Mouse (Mus musculus) embryonic facial prominence, embryonic 11.5 days (tissue): ENCODE data around the gene Psmb5. TPM values are rescaled to one million over a fixed set of nuclear protein-coding genes. Genes with fewer than 3 reads are reported as not detected.

Source experiments
- ATAC-seq: fragments of 200-750 bp; cut with Nextera tagmentation; replicated peaks from 2 replicates; pipeline ENCODE4 v1.8.0; 2017; ENCODE audit warnings: low read depth; ENCODE audit not compliant: insufficient number of reproducible peaks, low FRiP score, low TSS enrichment
- DNase-seq: peaks from one replicate; pipeline ENCODE4 v3.0.0-alpha.2; 2015; ENCODE audit warnings: low spot score
- H3K27ac ChIP-seq: fragments of 300-500 bp; sonication (generic); replicated peaks from 2 replicates; pipeline ENCODE4 v1.5.1; 2014; ENCODE audit warnings: mild to moderate bottlenecking, low read depth, low read length, control low read depth
- H3K27me3 ChIP-seq: fragments of 300-500 bp; sonication (generic); 2 replicates; pipeline ENCODE4 v1.6.1; 2014; ENCODE audit warnings: mild to moderate bottlenecking, low read length, moderate library complexity, mixed read lengths; ENCODE audit not compliant: control insufficient read depth, insufficient read depth
- H3K36me3 ChIP-seq: fragments of 300-500 bp; sonication (generic); replicated peaks from 2 replicates; pipeline ENCODE4 v1.6.1; 2014; ENCODE audit warnings: low read depth, mild to moderate bottlenecking, low read length, moderate library complexity, mixed read lengths; ENCODE audit not compliant: control insufficient read depth, insufficient read depth
- H3K4me1 ChIP-seq: fragments of 300-500 bp; sonication (generic); 2 replicates; pipeline ENCODE4 v1.6.1; 2014; ENCODE audit warnings: low read length, mixed read lengths; ENCODE audit not compliant: control insufficient read depth, insufficient read depth
- H3K4me2 ChIP-seq: fragments of 300-500 bp; sonication (generic); 2 replicates; pipeline ENCODE4 v1.6.1; 2014; ENCODE audit warnings: low read depth, mild to moderate bottlenecking, control low read depth, low read length, moderate library complexity
- H3K4me3 ChIP-seq: fragments of 300-500 bp; sonication (generic); 2 replicates; pipeline ENCODE4 v1.5.1; 2014; ENCODE audit warnings: low read depth, low read length, control low read depth
- H3K9ac ChIP-seq: fragments of 300-500 bp; sonication (generic); replicated peaks from 2 replicates; pipeline ENCODE4 v1.6.1; 2014; ENCODE audit warnings: mild to moderate bottlenecking, control low read depth, low read length
- H3K9me3 ChIP-seq: fragments of 300-500 bp; sonication (generic); replicated peaks from 2 replicates; pipeline ENCODE4 v1.6.1; 2016; ENCODE audit warnings: mild to moderate bottlenecking, low read length, inconsistent platforms, mixed read lengths; ENCODE audit not compliant: control insufficient read depth
- WGBS: fragments of 180-500 bp; shearing (Covaris S2); extraction: QIAGEN DNeasy Blood & Tissue Kit; methylation state at CpG from one replicate; pipeline ENCODE4 v1.1.7; 2014; 5-methylcytosine and 5-hydroxymethylcytosine counted together
- polyA plus RNA-seq: library from polyadenylated mRNA; unstranded; fragments of >200 nt; fragmentation: Nextera tagmentation; extraction: Ambion mirVana; gene quantifications from 2 replicates; pipeline ENCODE4 v1.2.1, GENCODE M21; 2014

The Psmb5 gene
- polyA plus RNA-seq, 1 experiment from 2014 or later, result 404 TPM

DNA sequence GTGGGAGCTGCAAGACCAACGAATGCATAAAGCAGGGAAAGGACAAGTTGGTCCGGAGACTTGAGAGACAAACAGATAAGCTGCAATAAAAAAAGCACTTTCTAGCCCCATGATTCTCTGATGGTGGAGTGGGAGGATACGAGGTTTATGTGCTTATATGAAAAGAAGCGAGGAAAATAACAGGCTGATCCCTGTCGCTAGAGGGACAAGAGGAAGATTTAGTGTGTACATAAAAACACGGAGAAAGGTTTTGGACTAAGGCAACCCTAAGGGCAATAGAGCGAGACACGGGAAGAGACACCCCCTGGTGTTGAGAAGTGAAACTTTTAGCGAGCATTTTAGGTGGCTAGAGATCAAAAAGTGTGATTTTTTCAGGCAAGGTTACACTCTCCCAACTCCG is 39.8 kb downstream of the Psmb5 start:
- Histone ChIP-seq H3K4me3 (peak overlapping the region; percentile 98), H3K36me3 (no peaks in the 10 kb centered on the region), H3K4me2 (peak overlapping the region; percentile 86), H3K4me1 (peaks cover 14% of the 10 kb centered on the region), H3K9ac (peak overlapping the region; percentile 89), H3K27ac (peak overlapping the region; percentile 80), H3K27me3 (no peaks in the 10 kb centered on the region), H3K9me3 (no peaks in the 10 kb centered on the region)
- WGBS, result under 1% methylated on average over 10 of the region's 10 CpGs
- peak; percentile 81 for DNase-seq
- no peak for ATAC-seq

DNA sequence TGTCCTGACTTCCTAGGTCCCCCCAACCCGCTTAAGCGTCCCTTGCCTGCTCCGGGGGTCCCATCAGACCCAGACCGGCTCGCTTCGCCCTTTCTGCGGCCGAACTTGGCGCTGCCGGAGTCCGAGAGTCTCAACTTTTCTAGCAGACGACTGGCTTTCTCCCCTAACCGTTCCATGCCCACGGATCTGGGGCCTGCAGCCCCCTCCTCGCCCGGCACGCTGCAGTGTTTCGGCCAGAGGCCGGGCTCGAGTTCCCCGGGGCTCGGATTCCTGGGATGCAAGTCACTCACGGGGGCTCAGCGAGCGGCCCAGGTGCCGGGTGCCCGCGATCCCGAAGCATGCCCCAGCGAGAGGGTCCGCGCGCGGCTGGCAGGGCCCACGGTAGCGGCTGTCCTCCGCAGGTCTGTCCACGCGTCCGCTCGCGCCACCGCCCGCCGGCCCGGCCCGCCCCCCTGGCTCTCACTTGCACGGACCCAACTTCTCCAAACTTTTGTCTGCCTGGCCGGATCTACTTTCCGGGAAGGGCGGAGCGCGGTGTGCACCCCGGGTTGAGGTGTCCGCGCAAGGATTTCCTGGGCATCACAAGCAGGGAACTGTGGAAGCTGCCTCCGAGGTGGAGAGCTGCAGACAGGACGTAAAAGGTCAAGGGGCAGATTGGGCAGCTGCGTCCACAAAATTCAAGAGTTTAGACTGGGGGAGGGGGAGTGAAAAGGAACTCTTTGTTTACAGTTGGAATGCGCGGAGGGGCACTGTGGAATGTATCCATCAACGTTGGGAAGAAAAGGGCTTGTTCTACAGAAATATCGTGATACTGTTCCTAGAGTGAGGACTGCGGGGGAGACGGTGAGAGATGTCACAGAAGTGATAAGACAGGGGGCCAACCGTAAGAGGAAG is 40.5 kb downstream of the Psmb5 start, which contains the start of gene Ajuba:
Ajuba (minus strand) TSS at position 470 of the 894 bp plus-strand sequence.
- peak within 1 kb of the TSS; percentile 98 for H3K4me3 ChIP-seq
- peak within 1 kb of the TSS; percentile 80 for H3K27ac ChIP-seq
- WGBS, result under 1% methylated on average over 66 of the region's 66 CpGs
- no peaks in the 10 kb centered on the region for H3K36me3 ChIP-seq
- ATAC-seq, result peak; percentile 62
- no peaks in the 10 kb centered on the region for H3K27me3 ChIP-seq
- peak; percentile 95 for DNase-seq
- H3K9ac ChIP-seq, result peak within 1 kb of the TSS; percentile 89
- H3K4me2 ChIP-seq, result peak within 1 kb of the TSS; percentile 86
- peaks cover 16% of the 10 kb centered on the region for H3K4me1 ChIP-seq
- H3K9me3 ChIP-seq, result no peaks in the 10 kb centered on the region

DNA sequence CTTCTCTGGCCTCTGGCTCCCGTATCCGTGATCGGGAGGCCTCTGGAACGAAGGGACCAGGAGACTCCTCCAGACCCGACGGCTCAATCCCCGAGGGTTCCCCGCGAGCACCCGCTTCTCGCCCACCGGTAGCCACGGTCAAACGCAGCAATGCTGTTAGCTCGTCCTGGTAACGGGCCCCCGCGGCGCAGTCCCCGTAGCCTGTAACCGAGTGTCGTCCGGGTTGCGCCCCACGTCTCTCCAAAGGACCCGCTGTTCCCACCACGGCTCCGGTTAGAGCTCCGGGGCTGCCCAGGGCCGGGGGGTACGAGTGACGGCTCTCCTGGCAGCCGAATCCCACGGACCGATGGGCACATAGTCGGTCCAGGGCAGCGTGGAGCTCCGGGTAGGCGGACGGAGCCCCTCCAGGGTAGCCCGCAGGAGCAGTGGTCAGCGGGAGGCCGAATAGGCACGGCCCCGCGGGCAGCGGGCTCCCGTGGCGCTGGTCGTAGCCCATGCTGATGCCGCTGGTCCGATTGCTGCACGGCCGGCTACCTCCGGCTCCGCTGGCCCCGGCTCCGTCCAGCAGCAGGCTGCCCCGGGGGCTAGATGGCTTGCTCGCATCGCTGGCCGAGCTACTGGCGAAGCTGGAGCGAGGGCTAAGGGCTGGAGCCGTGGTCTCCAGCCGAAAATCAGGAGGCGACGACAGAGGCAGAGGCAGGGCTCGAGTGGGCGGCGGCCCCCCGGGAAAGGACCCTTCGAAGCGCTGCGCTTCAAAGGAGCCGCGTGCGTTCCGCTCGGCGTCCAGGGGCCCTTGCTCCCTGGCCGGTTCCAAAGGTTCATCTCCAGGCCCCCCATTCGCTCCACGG is 41.4 kb downstream of the Psmb5 start:
- Histone ChIP-seq H3K4me2 (peak overlapping the region; percentile 86), H3K27me3 (no peaks in the 10 kb centered on the region), H3K9ac (peak overlapping the region; percentile 89), H3K4me1 (peaks cover 16% of the 10 kb centered on the region), H3K4me3 (peak overlapping the region; percentile 98), H3K36me3 (peaks cover 2% of the 10 kb centered on the region; the same call in 1 of the 2 replicates), H3K9me3 (no peaks in the 10 kb centered on the region), H3K27ac (peak overlapping the region; percentile 80)
- ATAC-seq (no peak), DNase-seq (peak; percentile 47)
- WGBS, result under 1% methylated on average over 84 of the region's 84 CpGs

DNA sequence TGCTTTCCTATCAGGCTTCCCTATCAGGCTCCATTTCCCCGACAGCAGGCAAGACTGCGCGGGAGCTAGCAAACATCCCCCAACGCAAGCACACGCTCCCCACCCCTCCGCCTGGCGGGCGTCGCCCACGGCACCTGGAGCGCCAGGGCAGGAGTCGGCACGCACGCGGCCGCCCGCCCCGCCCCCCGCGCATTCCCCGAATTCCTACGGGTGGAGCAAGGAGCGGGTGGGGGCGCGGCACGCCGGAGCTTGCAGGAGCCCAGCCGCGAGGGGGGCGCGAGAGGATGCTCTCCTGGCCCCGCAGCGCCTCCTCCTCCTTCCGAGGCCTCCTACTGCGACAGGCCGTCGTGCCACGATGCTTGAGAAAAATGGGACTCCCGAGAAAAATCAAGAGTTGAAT is 42.2 kb downstream of the Psmb5 start:
- Histone ChIP-seq H3K27ac (peak overlapping the region; percentile 80; the same call in 1 of the 2 replicates), H3K4me3 (peak overlapping the region; percentile 98), H3K36me3 (peaks cover 6% of the 10 kb centered on the region; the same call in 1 of the 2 replicates), H3K4me1 (peaks cover 16% of the 10 kb centered on the region), H3K4me2 (peak overlapping the region; percentile 86), H3K9me3 (no peaks in the 10 kb centered on the region), H3K27me3 (no peaks in the 10 kb centered on the region), H3K9ac (peak overlapping the region; percentile 89)
- ATAC-seq (0 out of 2 replicates have a peak, but pooled peaks have one; percentile 7), DNase-seq (peak; percentile 90)
- WGBS, result under 1% methylated on average over 39 of the region's 39 CpGs

DNA sequence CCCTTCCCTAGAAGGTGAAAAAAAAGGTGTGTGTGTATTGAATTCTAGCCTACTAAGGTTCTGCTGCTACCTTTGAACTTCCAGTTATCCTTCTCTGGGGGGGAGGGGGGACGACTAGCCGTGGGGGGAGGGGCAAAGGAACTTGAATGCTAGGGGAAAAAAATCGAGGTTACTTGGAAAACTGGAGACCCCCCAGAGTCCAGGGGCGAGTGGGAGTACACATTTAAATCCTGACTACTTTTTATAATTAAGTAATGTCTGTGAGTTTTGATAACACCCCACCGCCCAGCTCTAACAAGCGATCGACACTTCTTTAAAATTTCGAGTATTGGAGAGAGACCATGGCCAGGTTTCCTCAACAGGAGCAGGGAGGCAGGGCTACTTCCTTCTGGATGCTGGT is 42.8 kb downstream of the Psmb5 start:
- ATAC-seq, result no peak
- Histone ChIP-seq H3K9me3 (no peaks in the 10 kb centered on the region), H3K27me3 (no peaks in the 10 kb centered on the region), H3K9ac (peak overlapping the region; percentile 89), H3K27ac (peak overlapping the region; percentile 80; the same call in 1 of the 2 replicates), H3K4me1 (peaks cover 16% of the 10 kb centered on the region), H3K4me2 (peak overlapping the region; percentile 86), H3K36me3 (peaks cover 8% of the 10 kb centered on the region), H3K4me3 (peak overlapping the region; percentile 98)
- no peak for DNase-seq
- WGBS, result 3% methylated on average over 8 of the region's 8 CpGs

DNA sequence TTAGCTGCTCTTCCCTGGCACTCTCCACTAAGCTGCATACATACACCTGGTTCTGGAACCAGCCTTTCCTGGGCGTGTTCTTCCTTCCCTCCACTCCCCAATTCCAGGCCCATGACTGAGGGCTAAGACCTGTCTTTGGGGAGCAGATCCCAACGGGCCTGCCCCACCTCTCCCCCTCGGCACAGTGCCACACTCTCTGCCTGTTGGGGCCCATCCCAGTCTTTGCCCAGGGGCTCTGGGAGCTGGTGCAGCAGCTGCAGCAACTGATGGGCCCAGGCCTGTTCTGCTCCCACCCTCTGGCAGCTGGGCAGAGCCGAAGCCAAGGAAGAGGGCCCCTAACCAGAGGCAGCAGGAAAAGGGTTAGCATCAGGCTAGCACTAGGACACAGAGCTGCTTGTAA is 43.6 kb downstream of the Psmb5 start:
- peak overlapping the region; percentile 98 for H3K4me3 ChIP-seq
- no peak for ATAC-seq
- peak overlapping the region; percentile 80 for H3K27ac ChIP-seq
- peaks cover 16% of the 10 kb centered on the region for H3K4me1 ChIP-seq
- H3K4me2 ChIP-seq, result peak overlapping the region; percentile 86
- WGBS, result 9% methylated on average over 4 of the region's 4 CpGs
- peak overlapping the region; percentile 89 for H3K9ac ChIP-seq
- no peaks in the 10 kb centered on the region for H3K9me3 ChIP-seq
- H3K27me3 ChIP-seq, result no peaks in the 10 kb centered on the region
- DNase-seq, result no peak
- peaks cover 8% of the 10 kb centered on the region for H3K36me3 ChIP-seq

DNA sequence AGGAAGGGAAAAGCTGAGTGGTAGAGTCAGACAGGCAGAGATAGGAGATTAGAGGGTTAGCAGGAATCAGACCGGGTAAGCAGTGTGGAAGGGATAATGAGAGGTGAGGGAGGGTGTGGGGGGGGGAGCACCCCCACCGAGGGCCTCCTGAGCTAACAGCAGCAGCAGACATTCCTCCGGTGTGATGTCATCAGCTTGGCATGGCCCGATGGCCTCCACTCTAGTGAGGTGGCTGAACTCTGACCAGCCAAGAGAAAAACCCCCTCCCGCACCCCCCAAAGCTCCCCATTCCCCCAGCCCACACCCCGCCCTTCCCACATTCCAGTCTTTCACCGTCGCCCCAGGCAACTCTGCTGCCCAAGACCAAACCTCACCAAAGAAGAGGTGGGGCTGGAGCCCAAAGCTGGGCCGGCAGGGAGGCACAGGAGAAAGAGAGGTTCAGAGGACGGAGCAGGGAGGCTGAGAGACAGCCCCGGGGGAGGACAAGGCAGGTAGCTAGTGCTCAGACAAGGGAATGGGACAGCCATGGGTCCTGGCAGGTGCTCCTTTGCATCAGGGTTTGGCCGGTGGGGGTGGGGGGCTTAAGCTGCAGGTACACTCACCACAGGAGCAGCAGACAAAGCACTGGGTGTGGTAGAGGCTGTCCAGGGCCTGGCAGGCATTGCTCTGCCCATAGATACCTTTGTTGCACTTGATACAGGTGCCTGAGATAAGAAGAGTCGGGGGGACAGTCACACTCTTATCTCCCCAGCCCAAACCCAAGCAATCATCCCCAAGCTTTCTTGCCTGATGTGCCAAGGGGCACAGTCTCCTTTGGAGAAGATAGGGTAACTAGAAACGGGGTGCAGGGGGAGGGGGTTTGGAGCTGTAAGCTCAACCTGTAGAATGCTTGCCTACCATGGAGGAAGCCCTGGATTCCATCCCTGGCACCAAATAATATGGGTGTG is 44.8 kb downstream of the Psmb5 start:
- Histone ChIP-seq H3K4me3 (peak overlapping the region; percentile 98), H3K36me3 (peaks cover 10% of the 10 kb centered on the region), H3K9ac (peak overlapping the region; percentile 89), H3K4me2 (peak overlapping the region; percentile 86), H3K27ac (peak overlapping the region; percentile 31; the same call in 1 of the 2 replicates), H3K9me3 (no peaks in the 10 kb centered on the region), H3K4me1 (peaks cover 16% of the 10 kb centered on the region), H3K27me3 (no peaks in the 10 kb centered on the region)
- 5% methylated on average over 14 of the region's 14 CpGs for WGBS
- ATAC-seq (peak; percentile 32), DNase-seq (peak; percentile 80)
